Mouse (Mus musculus): ENCODE results near the gene Gstm3. TPM values are rescaled to one million over a fixed set of nuclear protein-coding genes. Genes with fewer than 3 reads are reported as not detected.
A peak's percentile ranks its signal among the peaks of the same experiment; 100 is the strongest.
"Not testable (repeated sequence)": the region's sequence is repeated elsewhere in the genome, so short reads cannot be mapped to it uniquely, and the experiment has no call there.

The Gstm3 gene
- polyA plus RNA-seq, 1 experiment from 2014 or later, result not detected

DNA sequence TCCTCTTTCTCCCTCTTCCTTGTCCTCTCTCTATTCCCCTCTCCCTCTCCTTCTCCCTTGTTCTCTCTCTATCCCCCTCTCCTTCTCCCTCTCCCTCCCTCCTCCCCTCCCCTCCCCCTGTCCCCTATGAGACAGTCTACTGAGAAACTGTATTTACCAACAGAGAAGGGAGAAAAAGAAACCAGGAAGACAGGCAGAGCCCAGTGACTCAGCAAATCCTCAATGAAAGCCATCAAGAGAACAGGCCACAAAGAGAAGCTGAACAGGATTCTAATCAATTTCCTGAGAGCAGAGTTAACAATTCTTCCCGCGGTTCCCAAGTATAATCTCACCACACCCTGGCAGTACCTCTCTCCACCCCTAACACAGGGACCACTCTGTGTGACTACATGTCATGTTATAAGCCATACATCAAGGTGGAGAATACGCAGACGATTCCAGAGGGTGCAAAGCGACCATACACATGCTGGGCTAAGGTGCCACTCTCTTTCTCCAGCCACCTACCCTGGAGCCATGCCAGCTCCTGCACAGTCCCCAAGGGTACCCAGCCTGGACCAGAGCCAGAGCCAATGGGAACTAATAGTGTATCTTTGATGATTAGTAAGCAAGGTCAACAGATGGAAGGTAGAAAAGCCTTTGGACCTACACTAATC lies 4.3 kb downstream of the Gstm3 start:
- H3K27ac ChIP-seq, result no peak overlapping the region
- no peaks in the 10 kb centered on the region for H3K9me3 ChIP-seq (replicated peaks)
- no peaks in the 10 kb centered on the region for H3K36me3 ChIP-seq
- 71% methylated on average over 5 of the region's 5 CpGs for WGBS
- H3K4me3 ChIP-seq, result no peak overlapping the region
- no peaks in the 10 kb centered on the region for H3K27me3 ChIP-seq (ENCODE audit: low read depth, poor library complexity, severe bottlenecking)
- DNase-seq (ENCODE audit: low spot score), result no peak
- H3K4me1 ChIP-seq, result peaks cover 6% of the 10 kb centered on the region

DNA sequence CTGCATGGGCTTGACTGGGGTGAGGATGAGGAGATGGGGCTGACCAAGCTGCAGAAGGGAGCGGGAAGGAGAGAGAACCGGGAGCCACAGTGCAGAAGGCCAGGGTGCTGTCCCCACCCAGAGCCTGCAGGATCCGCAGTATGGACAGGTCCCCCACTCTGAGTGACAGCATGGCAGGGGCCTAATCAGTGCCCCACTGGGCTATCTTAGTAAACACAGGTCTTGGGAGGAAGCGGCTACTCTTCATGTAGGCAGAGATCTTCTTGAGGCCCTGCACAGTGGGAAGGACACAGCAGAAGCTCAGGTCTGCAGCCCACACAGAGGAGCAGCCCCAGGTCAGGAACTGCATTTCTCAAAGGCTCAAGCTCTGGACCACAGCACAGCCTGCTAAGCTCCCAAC lies 5.1 kb downstream of the Gstm3 start:
- no peaks in the 10 kb centered on the region for H3K27me3 ChIP-seq (ENCODE audit: low read depth, poor library complexity, severe bottlenecking)
- no peak for DNase-seq (ENCODE audit: low spot score)
- H3K36me3 ChIP-seq, result no peaks in the 10 kb centered on the region
- WGBS, result 81% methylated on average over 4 of the region's 4 CpGs
- no peak overlapping the region for H3K27ac ChIP-seq
- no peaks in the 10 kb centered on the region for H3K9me3 ChIP-seq (replicated peaks)
- no peak overlapping the region for H3K4me3 ChIP-seq
- H3K4me1 ChIP-seq, result peaks cover 7% of the 10 kb centered on the region; the same call in 1 of the 2 replicates

DNA sequence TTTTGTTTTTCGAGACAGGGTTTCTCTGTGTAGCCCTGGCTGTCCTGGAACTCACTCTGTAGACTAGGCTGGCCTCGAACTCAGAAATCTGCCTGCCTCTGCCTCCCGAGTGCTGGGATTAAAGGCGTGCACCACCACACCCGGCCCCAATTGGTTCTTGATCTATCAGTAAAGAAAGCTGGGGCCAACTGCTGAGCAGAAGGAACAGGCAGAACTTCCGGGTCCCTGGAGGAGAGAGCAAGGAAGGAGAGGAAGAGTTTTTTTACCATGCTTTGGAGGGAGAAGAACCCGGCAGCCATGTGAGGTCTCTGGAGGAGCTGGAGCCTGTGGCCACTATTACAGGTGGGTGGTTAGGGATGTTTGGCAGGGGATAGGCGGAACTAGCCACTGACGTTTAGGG lies 13.8 kb downstream of the Gstm3 start:
- H3K4me3 ChIP-seq; H3K9me3 ChIP-seq (replicated peaks); H3K4me1 ChIP-seq; DNase-seq (ENCODE audit: low spot score); H3K36me3 ChIP-seq; H3K27me3 ChIP-seq (ENCODE audit: low read depth, poor library complexity, severe bottlenecking); H3K27ac ChIP-seq: not testable (repeated sequence)
- WGBS, result 92% methylated on average over 9 of the region's 9 CpGs

- H3K4me1 ChIP-seq, result no peaks in the 10 kb centered on the region
- no peaks in the 10 kb centered on the region for H3K36me3 ChIP-seq
- no peaks in the 10 kb centered on the region for H3K9me3 ChIP-seq (replicated peaks)
- no peak for DNase-seq (ENCODE audit: low spot score)
- H3K27ac ChIP-seq, result no peak overlapping the region
- no peak overlapping the region for H3K4me3 ChIP-seq
- 74% methylated on average over 5 of the region's 5 CpGs for WGBS
- no peaks in the 10 kb centered on the region for H3K27me3 ChIP-seq (ENCODE audit: low read depth, poor library complexity, severe bottlenecking)
These were observed 15.2 kb downstream of the Gstm3 start for GRCm38 (mm10) chr3:107953906-107954305.

- 21% methylated on average over 6 of the region's 6 CpGs for WGBS
- H3K4me3 ChIP-seq, result no peak overlapping the region
- no peak overlapping the region for H3K27ac ChIP-seq
- no peaks in the 10 kb centered on the region for H3K36me3 ChIP-seq
- no peaks in the 10 kb centered on the region for H3K27me3 ChIP-seq (ENCODE audit: low read depth, poor library complexity, severe bottlenecking)
- DNase-seq (ENCODE audit: low spot score), result peak; percentile 56
- no peaks in the 10 kb centered on the region for H3K9me3 ChIP-seq (replicated peaks)
- H3K4me1 ChIP-seq, result no peaks in the 10 kb centered on the region
These were observed 15.7 kb downstream of the Gstm3 start for GRCm38 (mm10) chr3:107953328-107953755.

DNA sequence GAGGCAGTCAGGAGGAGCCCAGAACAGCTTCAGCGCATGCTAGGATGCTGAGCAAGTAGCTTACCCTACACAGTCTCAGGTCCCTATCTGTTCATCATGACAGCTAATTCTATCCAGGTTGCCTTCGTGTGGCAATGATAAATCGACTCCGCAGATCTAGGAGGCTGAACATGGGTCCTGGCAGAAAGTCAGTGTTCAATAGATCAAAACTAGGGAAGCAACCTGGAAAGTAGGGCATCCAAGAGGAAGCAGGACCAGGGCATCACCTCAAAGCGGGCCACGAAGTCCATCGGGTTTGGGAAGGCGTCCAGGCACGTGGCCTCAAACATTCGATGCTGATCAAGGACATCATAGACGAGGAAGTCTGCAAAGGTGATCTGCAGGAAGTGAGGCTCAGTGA lies 18.6 kb downstream of the Gstm3 start:
- H3K27me3 ChIP-seq (ENCODE audit: low read depth, poor library complexity, severe bottlenecking), result no peaks in the 10 kb centered on the region
- no peak overlapping the region for H3K4me3 ChIP-seq
- H3K9me3 ChIP-seq (replicated peaks), result no peaks in the 10 kb centered on the region
- H3K27ac ChIP-seq, result no peak overlapping the region
- H3K36me3 ChIP-seq, result no peaks in the 10 kb centered on the region
- WGBS, result 86% methylated on average over 11 of the region's 11 CpGs
- no peak for DNase-seq (ENCODE audit: low spot score)
- no peaks in the 10 kb centered on the region for H3K4me1 ChIP-seq

GRCm38 (mm10) chr3:107949461-107949860 lies 19.6 kb downstream of the Gstm3 start:
- not testable (repeated sequence) for H3K27ac ChIP-seq; DNase-seq (ENCODE audit: low spot score); H3K27me3 ChIP-seq (ENCODE audit: low read depth, poor library complexity, severe bottlenecking); H3K4me1 ChIP-seq; H3K4me3 ChIP-seq; H3K36me3 ChIP-seq; H3K9me3 ChIP-seq (replicated peaks)
- WGBS, result 95% methylated on average over 1 of the region's 1 CpGs

GRCm38 (mm10) chr3:107945729-107946128 lies 23.4 kb downstream of the Gstm3 start:
- no peaks in the 10 kb centered on the region for H3K36me3 ChIP-seq
- no peak overlapping the region for H3K27ac ChIP-seq
- H3K9me3 ChIP-seq (replicated peaks), result no peaks in the 10 kb centered on the region
- 49% methylated on average over 4 of the region's 4 CpGs for WGBS
- H3K27me3 ChIP-seq (ENCODE audit: low read depth, poor library complexity, severe bottlenecking), result no peaks in the 10 kb centered on the region
- DNase-seq (ENCODE audit: low spot score), result no peak
- H3K4me3 ChIP-seq, result no peak overlapping the region
- H3K4me1 ChIP-seq, result peaks cover 10% of the 10 kb centered on the region

- WGBS, result 14% methylated on average over 20 of the region's 20 CpGs
- Histone ChIP-seq H3K9me3 (replicated peaks) (no peaks in the 10 kb centered on the region), H3K4me1 (peaks cover 16% of the 10 kb centered on the region), H3K27me3 (ENCODE audit: low read depth, poor library complexity, severe bottlenecking) (no peaks in the 10 kb centered on the region), H3K27ac (0 out of 2 replicates have a peak within 1 kb of the TSS, but pooled peaks have one; percentile 25), H3K36me3 (no peaks in the 10 kb centered on the region), H3K4me3 (peak within 1 kb of the TSS; percentile 44)
- DNase-seq (ENCODE audit: low spot score), result no peak
These were observed 25.7 kb downstream of the Gstm3 start, which contains the start of gene Gstm6 for GRCm38 (mm10) chr3:107943239-107943990. Gene Gstm6, minus strand, starts transcription at chr3:107943749.

DNA sequence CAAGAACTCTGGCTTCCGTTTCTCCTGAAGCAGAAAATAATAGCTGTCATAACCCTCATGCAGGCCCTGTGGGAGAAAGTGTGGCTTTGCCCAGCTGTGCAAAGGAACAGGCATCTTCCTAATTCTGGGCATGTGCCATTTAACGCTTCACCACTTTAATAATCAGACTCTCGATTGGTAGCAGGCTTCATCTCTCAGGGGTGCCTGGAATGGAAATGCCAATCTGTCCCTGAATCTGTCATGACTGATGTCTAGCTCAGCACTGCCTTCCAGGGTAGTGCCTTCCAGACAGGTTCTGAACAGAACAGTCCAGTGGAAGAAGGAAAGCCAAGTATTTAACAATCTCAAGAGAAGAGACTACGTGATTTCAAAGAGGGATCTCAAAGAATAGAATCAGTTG lies 27.8 kb downstream of the Gstm3 start:
- peaks cover 16% of the 10 kb centered on the region for H3K4me1 ChIP-seq
- H3K27ac ChIP-seq, result no peak overlapping the region
- WGBS, result 91% methylated on average over 4 of the region's 4 CpGs
- no peaks in the 10 kb centered on the region for H3K9me3 ChIP-seq (replicated peaks)
- no peak for DNase-seq (ENCODE audit: low spot score)
- no peaks in the 10 kb centered on the region for H3K36me3 ChIP-seq
- H3K27me3 ChIP-seq (ENCODE audit: low read depth, poor library complexity, severe bottlenecking), result no peaks in the 10 kb centered on the region
- no peak overlapping the region for H3K4me3 ChIP-seq

- WGBS, result 74% methylated on average over 7 of the region's 7 CpGs
These were observed 28.6 kb downstream of the Gstm3 start for GRCm38 (mm10) chr3:107940524-107940923.

GRCm38 (mm10) chr3:107939830-107940229 lies 29.3 kb downstream of the Gstm3 start:
- Histone ChIP-seq H3K36me3 (no peaks in the 10 kb centered on the region), H3K27me3 (ENCODE audit: low read depth, poor library complexity, severe bottlenecking) (no peaks in the 10 kb centered on the region), H3K27ac (no peak overlapping the region), H3K9me3 (replicated peaks) (no peaks in the 10 kb centered on the region), H3K4me3 (no peak overlapping the region), H3K4me1 (peaks cover 16% of the 10 kb centered on the region)
- DNase-seq (ENCODE audit: low spot score), result no peak
- 84% methylated on average over 4 of the region's 4 CpGs for WGBS

More at GRCm38 (mm10) chr3:107940524-107940923, 28.6 kb downstream of the Gstm3 start:
- H3K27ac ChIP-seq, result no peak overlapping the region
- DNase-seq (ENCODE audit: low spot score), result no peak
- no peaks in the 10 kb centered on the region for H3K27me3 ChIP-seq (ENCODE audit: low read depth, poor library complexity, severe bottlenecking)
- H3K9me3 ChIP-seq (replicated peaks), result no peaks in the 10 kb centered on the region
- no peaks in the 10 kb centered on the region for H3K36me3 ChIP-seq
- no peak overlapping the region for H3K4me3 ChIP-seq
- H3K4me1 ChIP-seq, result peaks cover 16% of the 10 kb centered on the region

GRCm38 (mm10) chr3:107939403-107939802 lies 29.7 kb downstream of the Gstm3 start:
- Histone ChIP-seq H3K4me3 (no peak overlapping the region), H3K27me3 (ENCODE audit: low read depth, poor library complexity, severe bottlenecking) (no peaks in the 10 kb centered on the region), H3K36me3 (no peaks in the 10 kb centered on the region), H3K27ac (no peak overlapping the region), H3K4me1 (peaks cover 16% of the 10 kb centered on the region), H3K9me3 (replicated peaks) (no peaks in the 10 kb centered on the region)
- DNase-seq (ENCODE audit: low spot score), result peak; percentile 67
- 48% methylated on average over 3 of the region's 3 CpGs for WGBS
